In the genomic region with DNA sequence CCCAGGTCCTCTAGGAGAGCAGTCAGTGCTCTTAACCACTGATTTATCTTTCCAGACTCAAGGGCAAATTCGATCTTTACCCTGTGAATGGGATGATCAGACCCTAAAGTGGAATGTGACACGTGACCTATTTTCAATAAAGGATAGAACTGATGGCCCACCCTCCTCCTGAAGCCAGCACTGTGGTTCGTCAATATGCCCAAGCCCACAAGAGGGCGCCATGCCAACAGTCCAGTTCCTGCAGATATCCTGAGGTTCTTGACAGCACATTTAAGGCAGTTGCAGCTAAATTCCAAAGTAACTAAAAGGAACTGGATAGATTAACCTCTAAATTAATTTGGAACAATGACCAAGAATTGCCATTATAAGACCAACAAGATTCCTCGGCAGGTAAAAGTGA, we compare ENCODE assay signal across 7 mouse cellular contexts. TPM values are rescaled to one million over a fixed set of nuclear protein-coding genes. Genes with fewer than 3 reads are reported as not detected.
DNase-seq lines count a peak whose midpoint lies in the region; ATAC-seq and TF ChIP-seq lines count a peak whose summit lies in the region.

No protein-coding gene starts in this region.

- TF ChIP-seq CTCF in hindbrain, postnatal 0 days (IDR thresholded peaks at IDR 0.05; ENCODE audit: low read depth) = peak; percentile 74
- TF ChIP-seq CTCF in small intestine, adult 2 months (IDR thresholded peaks at IDR 0.05; ENCODE audit: extremely low read depth, insufficient read length, insufficient replicate concordance, low read depth, low read length) = peak; percentile 59; the same call in 1 of the 2 replicates

- H3K9me3 ChIP-seq in hindbrain, postnatal 0 days (ENCODE audit: low read length) = no peaks in the 10 kb centered on the region
- no peaks in the 10 kb centered on the region for H3K9me3 ChIP-seq in hindbrain, embryonic 14.5 days (ENCODE audit: control insufficient read depth, low read length)

- no peak overlapping the region for H3K27ac ChIP-seq in hindbrain, postnatal 0 days
- no peak overlapping the region for H3K27ac ChIP-seq in hindbrain, embryonic 14.5 days
- H3K27ac ChIP-seq in small intestine, adult 2 months (ENCODE audit: insufficient read depth, low read depth, low read length) = no peak overlapping the region

- H3K4me3 ChIP-seq in hindbrain, postnatal 0 days (ENCODE audit: low read length) = no peak overlapping the region
- H3K4me3 ChIP-seq in hindbrain, embryonic 14.5 days (replicated peaks; ENCODE audit: low read length) = no peak overlapping the region
- no peak overlapping the region for H3K4me3 ChIP-seq in small intestine, adult 2 months (ENCODE audit: low read depth, low read length)

- peaks cover 22% of the 10 kb centered on the region; the same call in 1 of the 2 replicates for H3K27me3 ChIP-seq in hindbrain, postnatal 0 days (ENCODE audit: insufficient read depth, low read length)
- H3K27me3 ChIP-seq in hindbrain, embryonic 14.5 days (ENCODE audit: control insufficient read depth, insufficient read depth, low read length) = peaks cover 37% of the 10 kb centered on the region
- peaks cover 36% of the 10 kb centered on the region for H3K27me3 ChIP-seq in small intestine, adult 2 months (ENCODE audit: control insufficient read depth, insufficient read depth, low read length)

- 22% methylated on average over 5 of the region's 5 CpGs for WGBS in hindbrain, postnatal 0 days
- 24% methylated on average over 5 of the region's 5 CpGs for WGBS in hindbrain, embryonic 14.5 days
- 19% methylated on average over 5 of the region's 5 CpGs for WGBS in small intestine, adult 2 months

- no peak for TF ChIP-seq POLR2A in small intestine, adult 2 months (IDR thresholded peaks at IDR 0.05; ENCODE audit: low read depth, low read length)

- ATAC-seq in hindbrain, postnatal 0 days = no peak
- no peak for ATAC-seq in hindbrain, embryonic 14.5 days (ENCODE audit: low FRiP score)

- no peak overlapping the region for H3K4me2 ChIP-seq in hindbrain, postnatal 0 days (ENCODE audit: low read depth, low read length)
- no peak overlapping the region for H3K4me2 ChIP-seq in hindbrain, embryonic 14.5 days (replicated peaks)

- peak; percentile 66 for DNase-seq in hindbrain, postnatal 0 days (ENCODE audit: low spot score)
- no peak for DNase-seq in hindbrain, embryonic 14.5 days (ENCODE audit: low spot score)
- peak; percentile 70 for DNase-seq in urinary bladder, postnatal 25 days (ENCODE audit: low spot score)
- no peak for DNase-seq in urinary bladder, postnatal 10 days (ENCODE audit: low spot score)
- peak; percentile 56 for DNase-seq in c-Kit-positive CD71-negative TER-119-negative erythroid progenitor cells, embryonic 14.5 days (ENCODE audit: low read depth)
- peak; percentile 86 to 87 for DNase-seq in kidney, postnatal 4 days

- H3K36me3 ChIP-seq in hindbrain, postnatal 0 days (ENCODE audit: insufficient read depth, low read length) = no peaks in the 10 kb centered on the region
- H3K36me3 ChIP-seq in hindbrain, embryonic 14.5 days (replicated peaks; ENCODE audit: control insufficient read depth, insufficient read depth) = no peaks in the 10 kb centered on the region
- no peaks in the 10 kb centered on the region for H3K36me3 ChIP-seq in small intestine, adult 2 months (ENCODE audit: control insufficient read depth, insufficient read depth, low read length)

- H3K9ac ChIP-seq in hindbrain, postnatal 0 days (replicated peaks; ENCODE audit: low read length) = no peak overlapping the region
- H3K9ac ChIP-seq in hindbrain, embryonic 14.5 days = no peak overlapping the region

- peaks cover 5% of the 10 kb centered on the region; the same call in 1 of the 2 replicates for H3K4me1 ChIP-seq in hindbrain, postnatal 0 days (ENCODE audit: insufficient read depth, low read length)
- H3K4me1 ChIP-seq in hindbrain, embryonic 14.5 days (replicated peaks; ENCODE audit: control insufficient read depth, insufficient read depth, low read length) = peaks cover 13% of the 10 kb centered on the region
- peaks cover 6% of the 10 kb centered on the region; the same call in 1 of the 2 replicates for H3K4me1 ChIP-seq in small intestine, adult 2 months (ENCODE audit: control insufficient read depth, insufficient read depth, insufficient read length, low read length)

RNA-seq across cellular contexts. Expression of a gene that starts 3.5 kb away (rescaled TPM):
- total RNA-seq in hindbrain, postnatal 0 days (2014; rRNA removed) = 40.5 and 54.8 TPM in 2 replicates
- 7.0 and 7.2 TPM in 2 replicates for polyA plus RNA-seq in hindbrain, postnatal 0 days (2015; fragmentation: Nextera tagmentation; extraction: Ambion mirVana)
- polyA plus RNA-seq in hindbrain, embryonic 14.5 days (2014; fragmentation: Nextera tagmentation; extraction: Ambion mirVana) = 8.8 and 10.1 TPM in 2 replicates
- 1.7 and 3.5 TPM in 2 replicates for polyA plus RNA-seq in small intestine, adult 2 months (2012; rRNA removed)

RNA-seq across cellular contexts. Expression of a gene that starts 6.6 kb away (rescaled TPM):
- total RNA-seq in hindbrain, postnatal 0 days (2014; rRNA removed) = 212 and 220 TPM in 2 replicates
- polyA plus RNA-seq in hindbrain, postnatal 0 days (2015; fragmentation: Nextera tagmentation; extraction: Ambion mirVana) = 228 and 239 TPM in 2 replicates
- 203 and 222 TPM in 2 replicates for polyA plus RNA-seq in hindbrain, embryonic 14.5 days (2014; fragmentation: Nextera tagmentation; extraction: Ambion mirVana)
- polyA plus RNA-seq in small intestine, adult 2 months (2012; rRNA removed) = 74.5 and 129 TPM in 2 replicates

RNA-seq across cellular contexts. Expression of a gene that starts 24.9 kb away (rescaled TPM):
- 55.0 and 76.7 TPM in 2 replicates for total RNA-seq in hindbrain, postnatal 0 days (2014; rRNA removed)
- 36.3 and 36.5 TPM in 2 replicates for polyA plus RNA-seq in hindbrain, postnatal 0 days (2015; fragmentation: Nextera tagmentation; extraction: Ambion mirVana)
- 35.3 and 36.3 TPM in 2 replicates for polyA plus RNA-seq in hindbrain, embryonic 14.5 days (2014; fragmentation: Nextera tagmentation; extraction: Ambion mirVana)
- 10.9 and 16.9 TPM in 2 replicates for polyA plus RNA-seq in small intestine, adult 2 months (2012; rRNA removed)

RNA-seq across cellular contexts. Expression of a gene that starts 27.0 kb away (rescaled TPM):
- 0.83 and 1.2 TPM in 2 replicates for total RNA-seq in hindbrain, postnatal 0 days (2014; rRNA removed)
- 0.96 and 1.3 TPM in 2 replicates for polyA plus RNA-seq in hindbrain, postnatal 0 days (2015; fragmentation: Nextera tagmentation; extraction: Ambion mirVana)
- 0.68 and 0.96 TPM in 2 replicates for polyA plus RNA-seq in hindbrain, embryonic 14.5 days (2014; fragmentation: Nextera tagmentation; extraction: Ambion mirVana)
- 0.14 and 0.58 TPM in 2 replicates for polyA plus RNA-seq in small intestine, adult 2 months (2012; rRNA removed)

Comparison
In these comparisons a context has a peak if more than half of its experiments do, and no peak if none do; other contexts are left out.
1. DNase-seq: peak in hindbrain, postnatal 0 days (single experiment), urinary bladder, postnatal 25 days (single experiment), c-Kit-positive CD71-negative TER-119-negative erythroid progenitor cells, embryonic 14.5 days (single experiment) and kidney, postnatal 4 days (2 of 2); none in hindbrain, embryonic 14.5 days (single experiment) and urinary bladder, postnatal 10 days (single experiment).